Mouse (Mus musculus): Measurements from ENCODE around the gene Lrit2. TPM values are rescaled to one million over a fixed set of nuclear protein-coding genes. Genes with fewer than 3 reads are reported as not detected.

Lrit2 gene
- total RNA-seq, 2 experiments from 2014 or later: not detected

DNA sequence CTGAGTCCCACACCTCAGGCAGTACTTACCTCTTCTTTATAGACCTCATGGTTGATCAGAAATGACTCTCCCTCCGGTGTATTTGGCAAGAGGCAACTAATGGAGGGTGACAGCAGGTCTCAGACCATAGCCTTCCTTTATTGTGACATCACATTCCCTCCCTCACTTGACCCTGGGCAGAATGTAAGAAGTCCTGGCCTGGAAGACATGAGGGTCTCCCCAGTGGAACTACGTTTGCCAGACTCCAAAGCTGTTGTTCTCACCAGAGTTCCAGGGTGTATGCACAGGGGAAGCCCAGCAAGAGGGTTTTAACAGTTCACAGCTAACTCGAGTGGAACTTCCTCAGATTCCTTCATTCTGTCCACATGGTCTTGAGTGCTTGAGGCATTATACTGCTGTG lies 46.2 kb downstream of the Lrit2 start, which contains the start of gene 2610528A11Rik:
Gene 2610528A11Rik, minus strand, starts transcription at position 101 of the 400 bp plus-strand sequence.
- DNase-seq (ENCODE audit: extremely low spot score in 1 of 2, low spot score in 2 of 2): no peak
- Histone ChIP-seq H3K27ac (no peak within 1 kb of the TSS), H3K4me3 (no peak within 1 kb of the TSS)
- no peak for TF ChIP-seq CTCF (IDR thresholded peaks at IDR 0.05)
- intact Hi-C loops (cut with DNase I): no loop called here

DNA sequence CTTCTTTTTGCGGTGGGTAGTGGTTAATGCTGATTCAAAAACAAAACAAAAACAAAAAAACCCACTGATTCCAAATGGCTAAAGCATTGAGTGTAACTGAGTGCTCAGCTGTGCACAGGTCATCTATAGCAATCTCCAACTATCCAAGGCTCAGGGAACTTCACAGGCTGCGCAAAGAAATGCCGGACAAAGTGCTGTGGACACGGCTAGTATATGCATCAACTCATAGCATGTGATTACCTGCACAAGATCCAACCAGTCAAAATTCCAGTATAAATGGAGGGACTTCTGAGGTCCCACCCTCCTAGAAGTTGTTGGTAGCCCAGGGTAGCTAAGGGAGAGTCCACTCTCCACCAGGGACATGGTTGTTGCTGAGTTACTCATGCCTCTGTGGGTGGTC lies 51.5 kb downstream of the Lrit2 start:
- Histone ChIP-seq H3K27ac (no peak overlapping the region), H3K4me3 (no peak overlapping the region)
- intact Hi-C loops (cut with DNase I): no loop called here
- no peak for TF ChIP-seq CTCF (IDR thresholded peaks at IDR 0.05)
- no peak for DNase-seq (ENCODE audit: extremely low spot score in 1 of 2, low spot score in 2 of 2)

Other genes starting within 250 kb of the Lrit2 start
- 10 to 100 TPM; 83.8 to 85.8 TPM for gene Ccser2, start 99.2 kb upstream of the Lrit2 start, total RNA-seq (2021)
- gene Rgr, start 19.0 kb upstream of the Lrit2 start, total RNA-seq (2021): not detected
- not detected for gene Lrit1, start 13.1 kb upstream of the Lrit2 start, total RNA-seq (2021)
- 10 to 100 TPM; 11.2 to 14.1 TPM for gene Cdhr1, start 30.4 kb downstream of the Lrit2 start, total RNA-seq (2021)
- under 1 TPM in 1 of 2 experiments, not detected in 1; 0.70 TPM for gene 2610528A11Rik, start 46.1 kb downstream of the Lrit2 start, total RNA-seq (2021)
- 100 to 1,000 TPM; 425 to 441 TPM for gene Ghitm, start 67.3 kb downstream of the Lrit2 start, total RNA-seq (2021)

All from left cerebral cortex, adult 2 months (tissue).